Mouse (Mus musculus) lung, embryonic 14.5 days (tissue): ENCODE data around the gene Ttll5. TPM values are rescaled to one million over a fixed set of nuclear protein-coding genes. Genes with fewer than 3 reads are reported as not detected.
A peak's percentile ranks its signal among the peaks of the same experiment; 100 is the strongest.

ENCODE experiments used
- ATAC-seq: fragments of 200-750 bp; cut with Nextera tagmentation; 2 replicates; pipeline ENCODE4 v1.8.0; 2017; ENCODE audit warnings: mild to moderate bottlenecking, moderate TSS enrichment, moderate library complexity; ENCODE audit not compliant: insufficient read depth
- DNase-seq: peaks from one replicate; pipeline ENCODE4 v3.0.0-alpha.2; 2015
- H3K27ac ChIP-seq: fragments of 300-500 bp; sonication (generic); 2 replicates; pipeline ENCODE4 v1.5.1; 2014; ENCODE audit warnings: low read depth, mild to moderate bottlenecking, moderate library complexity
- H3K27me3 ChIP-seq: fragments of 300-500 bp; sonication (generic); 2 replicates; pipeline ENCODE4 v1.6.1; 2014; ENCODE audit warnings: low read length, control low read depth; ENCODE audit not compliant: insufficient read depth
- H3K36me3 ChIP-seq: fragments of 300-500 bp; sonication (generic); 2 replicates; pipeline ENCODE4 v1.6.1; 2014; ENCODE audit warnings: control low read depth; ENCODE audit not compliant: insufficient read depth
- H3K4me1 ChIP-seq: fragments of 300-500 bp; sonication (generic); 2 replicates; pipeline ENCODE4 v1.6.1; 2014; ENCODE audit warnings: antibody characterized with exemption, control low read depth; ENCODE audit not compliant: insufficient read depth
- H3K4me2 ChIP-seq: fragments of 300-500 bp; sonication (generic); 2 replicates; pipeline ENCODE4 v1.6.1; 2014; ENCODE audit warnings: mild to moderate bottlenecking
- H3K4me3 ChIP-seq: fragments of 300-500 bp; sonication (generic); 2 replicates; pipeline ENCODE4 v1.5.1; 2014; ENCODE audit warnings: low read depth, low read length
- H3K9ac ChIP-seq: fragments of 300-500 bp; sonication (generic); 2 replicates; pipeline ENCODE4 v1.6.1; 2014
- H3K9me3 ChIP-seq: fragments of 300-500 bp; sonication (generic); 2 replicates; pipeline ENCODE4 v1.6.1; 2016; ENCODE audit warnings: low read depth, low read length, control low read depth
- CTCF ChIP-seq: IDR thresholded peaks from 2 replicates; pipeline ENCODE4 v1.5.1; 2016; ENCODE audit warnings: antibody characterized with exemption, low read depth
- WGBS: fragments of 180-500 bp; shearing (Covaris S2); extraction: QIAGEN DNeasy Blood & Tissue Kit; methylation state at CpG from one replicate; pipeline ENCODE4 v1.1.7; 2014; 5-methylcytosine and 5-hydroxymethylcytosine counted together
- polyA plus RNA-seq: library from polyadenylated mRNA; unstranded; fragments of >200 nt; fragmentation: Nextera tagmentation; extraction: Ambion mirVana; gene quantifications from 2 replicates; pipeline ENCODE4 v1.2.1, GENCODE M21; 2014

Gene Ttll5
- polyA plus RNA-seq, 1 experiment from 2014 or later: 21.3 TPM

DNA sequence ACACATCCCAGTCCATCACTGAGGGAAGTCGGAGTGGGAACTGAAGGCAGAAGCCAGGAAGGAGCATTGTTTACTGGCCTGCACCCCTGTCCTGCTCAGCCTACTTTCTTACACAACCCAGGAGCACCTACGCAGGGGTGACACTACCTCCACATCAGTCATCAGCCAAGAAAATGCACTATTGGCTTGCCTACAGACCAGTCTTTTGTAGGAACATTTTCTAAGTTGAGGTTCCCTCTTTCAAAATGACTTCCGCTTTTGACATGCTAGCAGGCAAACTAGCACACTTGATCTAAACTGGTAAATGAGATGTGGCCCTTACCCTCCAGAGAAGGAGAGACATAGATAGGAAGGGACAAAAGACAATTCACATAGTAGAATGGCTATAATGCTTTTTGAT lies 60.6 kb downstream of the Ttll5 start:
- no peak overlapping the region for H3K27ac ChIP-seq
- H3K9me3 ChIP-seq: no peaks in the 10 kb centered on the region
- H3K4me1 ChIP-seq: peaks cover 6% of the 10 kb centered on the region
- no peak overlapping the region for H3K4me3 ChIP-seq
- 0 out of 2 replicates have a peak, but pooled peaks cover 4% of the 10 kb centered on the region for H3K36me3 ChIP-seq
- TF ChIP-seq CTCF: no peak
- ATAC-seq (no peak), DNase-seq (no peak)
- WGBS: 92% methylated on average over 3 of the region's 3 CpGs
- H3K27me3 ChIP-seq: no peaks in the 10 kb centered on the region
- no peak overlapping the region for H3K4me2 ChIP-seq
- no peak overlapping the region for H3K9ac ChIP-seq

DNA sequence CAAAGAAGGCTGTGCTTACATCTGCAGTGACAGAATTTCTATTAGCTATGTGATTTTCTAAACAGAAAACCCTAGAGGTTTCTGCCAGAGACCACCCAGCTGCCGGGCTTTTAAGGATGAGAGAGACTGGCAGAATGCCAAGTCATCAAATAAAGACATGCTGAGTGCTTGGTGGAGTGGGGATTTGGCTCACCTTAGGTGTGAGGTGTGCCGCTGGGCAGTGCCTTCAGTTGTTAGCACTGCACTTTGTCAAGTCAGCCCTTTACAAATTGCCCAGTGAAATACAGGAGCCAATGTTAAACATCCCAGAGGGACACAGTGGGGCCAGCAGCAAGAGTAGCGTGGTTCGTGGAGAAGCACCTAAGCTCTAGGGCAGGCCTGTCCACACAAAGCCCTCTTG lies 65.6 kb downstream of the Ttll5 start:
- peaks cover 31% of the 10 kb centered on the region; the same call in 1 of the 2 replicates for H3K36me3 ChIP-seq
- DNase-seq (peak; percentile 80), ATAC-seq (peak; percentile 62; the same call in 1 of the 2 replicates)
- no peak overlapping the region for H3K9ac ChIP-seq
- H3K27ac ChIP-seq: peak overlapping the region; percentile 1; the same call in 1 of the 2 replicates
- WGBS: 30% methylated on average over 4 of the region's 4 CpGs
- H3K27me3 ChIP-seq: no peaks in the 10 kb centered on the region
- H3K4me2 ChIP-seq: no peak overlapping the region
- H3K9me3 ChIP-seq: no peaks in the 10 kb centered on the region
- TF ChIP-seq CTCF: no peak
- H3K4me3 ChIP-seq: no peak overlapping the region
- H3K4me1 ChIP-seq: peaks cover 10% of the 10 kb centered on the region

DNA sequence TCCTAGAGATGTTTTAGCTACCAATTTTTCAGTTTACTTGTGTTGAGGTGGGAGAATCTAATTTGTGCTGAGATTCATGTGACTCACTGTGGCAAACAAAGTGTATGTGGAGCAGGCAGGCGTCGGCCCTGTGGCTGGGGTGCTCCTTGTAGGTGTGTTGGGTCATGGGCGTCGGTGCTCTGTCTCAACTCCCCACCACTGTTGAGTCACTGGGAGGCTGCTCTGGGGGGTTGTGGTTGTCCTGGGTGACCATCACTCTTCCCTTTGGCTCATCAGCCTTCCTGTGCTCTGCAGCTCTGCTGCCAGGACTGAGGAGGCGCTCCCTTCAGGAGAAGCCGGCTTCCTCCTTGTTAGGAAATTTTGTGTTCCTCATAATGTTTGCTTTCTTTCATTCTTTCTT lies 79.5 kb downstream of the Ttll5 start:
- no peak for ATAC-seq
- no peak overlapping the region for H3K27ac ChIP-seq
- no peak for TF ChIP-seq CTCF
- no peaks in the 10 kb centered on the region for H3K4me1 ChIP-seq
- no peaks in the 10 kb centered on the region for H3K9me3 ChIP-seq
- 75% methylated on average over 6 of the region's 6 CpGs for WGBS
- no peak overlapping the region for H3K4me2 ChIP-seq
- DNase-seq: no peak
- no peaks in the 10 kb centered on the region for H3K36me3 ChIP-seq
- H3K27me3 ChIP-seq: no peaks in the 10 kb centered on the region
- no peak overlapping the region for H3K4me3 ChIP-seq
- H3K9ac ChIP-seq: no peak overlapping the region

DNA sequence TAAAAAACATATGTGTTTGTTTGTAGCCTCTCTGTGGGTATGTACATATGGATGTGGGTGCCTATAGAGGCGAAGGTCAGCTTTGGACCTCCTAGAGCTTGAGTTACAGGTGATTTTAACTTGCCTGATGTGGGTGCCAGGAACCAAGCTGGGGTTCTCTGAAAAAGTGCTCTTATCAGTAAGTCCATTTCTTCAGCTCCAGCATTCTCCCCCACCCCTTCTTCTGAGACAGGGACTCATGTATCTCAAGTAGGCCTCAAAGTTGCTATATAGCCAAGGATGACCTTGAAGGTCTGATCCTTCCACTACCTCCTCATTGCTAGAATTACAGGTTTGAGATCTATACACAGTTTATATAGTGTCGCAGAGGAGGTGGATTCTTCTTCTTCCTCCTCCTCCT lies 81.2 kb downstream of the Ttll5 start:
- H3K36me3 ChIP-seq: no peaks in the 10 kb centered on the region
- no peak overlapping the region for H3K9ac ChIP-seq
- 95% methylated on average over 2 of the region's 2 CpGs for WGBS
- H3K4me2 ChIP-seq: no peak overlapping the region
- no peak for DNase-seq
- H3K27ac ChIP-seq: no peak overlapping the region
- no peak for ATAC-seq
- no peaks in the 10 kb centered on the region for H3K27me3 ChIP-seq
- TF ChIP-seq CTCF: no peak
- H3K4me3 ChIP-seq: no peak overlapping the region
- H3K9me3 ChIP-seq: no peaks in the 10 kb centered on the region
- no peaks in the 10 kb centered on the region for H3K4me1 ChIP-seq

DNA sequence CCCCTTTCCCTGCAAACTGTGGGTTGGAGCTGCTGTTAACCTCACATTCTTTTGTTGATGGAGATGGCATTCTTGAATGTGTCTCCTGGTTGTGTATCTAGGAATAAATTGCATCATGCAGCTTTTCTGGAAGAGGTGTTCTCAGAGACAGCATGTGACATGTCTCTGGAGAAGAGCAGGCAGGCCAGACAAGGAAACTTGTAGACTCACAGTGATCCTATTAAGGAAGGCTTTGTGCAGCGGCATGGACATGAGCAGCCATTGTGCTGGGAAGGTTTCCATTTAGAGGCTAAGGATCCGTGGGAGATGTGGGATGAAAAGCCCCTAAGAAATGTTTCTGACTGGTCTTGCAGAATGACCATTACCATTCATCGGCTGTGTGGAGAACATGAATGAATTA lies 83.4 kb downstream of the Ttll5 start:
- no peaks in the 10 kb centered on the region for H3K27me3 ChIP-seq
- no peak for TF ChIP-seq CTCF
- H3K9me3 ChIP-seq: no peaks in the 10 kb centered on the region
- no peak for DNase-seq
- no peaks in the 10 kb centered on the region for H3K36me3 ChIP-seq
- no peak overlapping the region for H3K9ac ChIP-seq
- no peaks in the 10 kb centered on the region for H3K4me1 ChIP-seq
- WGBS: 79% methylated on average over 3 of the region's 3 CpGs
- no peak overlapping the region for H3K4me3 ChIP-seq
- no peak overlapping the region for H3K27ac ChIP-seq
- no peak for ATAC-seq
- no peak overlapping the region for H3K4me2 ChIP-seq

DNA sequence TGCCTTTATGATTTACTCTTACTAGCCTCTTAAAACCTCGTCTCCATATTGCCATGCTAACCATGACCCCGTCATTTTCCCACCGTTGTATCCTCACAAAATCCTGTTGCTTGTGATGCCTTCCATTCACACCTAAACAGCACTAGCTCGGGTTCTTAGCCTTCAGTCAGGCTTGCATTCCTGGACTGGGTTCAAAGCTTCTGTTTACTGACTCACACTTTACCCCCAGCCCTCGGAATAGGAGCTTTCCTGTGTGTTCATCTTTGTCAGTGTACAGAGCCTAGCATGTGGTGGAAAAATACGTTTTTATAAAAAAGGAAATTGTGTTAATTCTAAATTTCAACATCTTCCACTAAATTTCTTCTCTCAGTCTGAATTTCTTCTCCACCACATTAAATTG lies 86.4 kb downstream of the Ttll5 start:
- DNase-seq (no peak), ATAC-seq (no peak)
- no peaks in the 10 kb centered on the region for H3K27me3 ChIP-seq
- no peak overlapping the region for H3K4me2 ChIP-seq
- H3K9me3 ChIP-seq: no peaks in the 10 kb centered on the region
- H3K36me3 ChIP-seq: 0 out of 2 replicates have a peak, but pooled peaks cover 7% of the 10 kb centered on the region
- no peak overlapping the region for H3K27ac ChIP-seq
- no peak overlapping the region for H3K9ac ChIP-seq
- TF ChIP-seq CTCF: no peak
- H3K4me3 ChIP-seq: no peak overlapping the region
- WGBS: 70% methylated on average over 6 of the region's 6 CpGs
- no peaks in the 10 kb centered on the region for H3K4me1 ChIP-seq

DNA sequence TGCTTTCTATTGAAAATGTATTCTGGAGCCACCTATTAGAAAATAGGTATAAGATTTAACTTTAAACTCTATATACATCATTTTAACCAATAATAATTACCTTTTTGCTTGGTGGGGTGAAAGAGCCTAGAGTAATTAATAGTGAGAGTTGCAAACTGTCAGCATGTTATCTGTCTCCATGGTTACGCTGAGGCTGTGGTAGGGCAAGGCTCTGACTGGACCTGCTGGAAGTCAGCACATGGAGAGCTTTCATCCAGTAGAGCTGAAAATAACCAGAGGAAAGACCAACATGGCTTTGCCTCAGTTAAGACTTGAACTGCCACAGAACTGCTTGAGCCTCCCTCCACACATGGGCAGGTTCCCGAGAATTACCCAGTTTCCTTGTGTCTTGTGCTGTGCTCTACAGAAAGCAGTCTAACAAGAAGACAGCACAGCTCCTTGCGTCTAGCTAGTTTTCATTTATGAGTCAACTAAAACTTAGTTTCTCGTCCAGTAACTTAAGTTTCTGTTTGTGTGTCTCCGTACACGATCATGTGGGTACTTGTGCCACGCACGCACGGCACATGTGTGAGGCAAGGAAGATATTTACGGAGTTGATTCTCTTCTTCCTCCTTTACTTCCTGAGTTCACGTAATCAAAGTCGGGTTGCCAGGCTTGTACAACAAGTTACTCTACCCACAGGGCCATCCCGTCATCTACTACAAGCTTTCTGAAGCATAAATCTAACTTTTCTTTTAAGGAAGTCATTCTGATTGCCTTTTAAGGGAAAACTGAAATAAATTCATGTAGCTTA lies 88.4 kb downstream of the Ttll5 start:
- Histone ChIP-seq H3K27ac (no peak overlapping the region), H3K9me3 (no peaks in the 10 kb centered on the region), H3K9ac (no peak overlapping the region), H3K4me1 (no peaks in the 10 kb centered on the region), H3K27me3 (no peaks in the 10 kb centered on the region), H3K4me3 (no peak overlapping the region), H3K4me2 (no peak overlapping the region), H3K36me3 (0 out of 2 replicates have a peak, but pooled peaks cover 7% of the 10 kb centered on the region)
- no peak for TF ChIP-seq CTCF
- WGBS: 83% methylated on average over 13 of the region's 13 CpGs
- DNase-seq (no peak), ATAC-seq (no peak)
